Mouse (Mus musculus) embryo, embryonic 11.5 days (tissue): Measurements from ENCODE around the gene Palm2.

ENCODE experiments used
- DNase-seq: peaks from one replicate; pipeline ENCODE4 v3.0.0-alpha.2; 2012; ENCODE audit warnings: low read depth, low spot score

Gene Palm2

DNA sequence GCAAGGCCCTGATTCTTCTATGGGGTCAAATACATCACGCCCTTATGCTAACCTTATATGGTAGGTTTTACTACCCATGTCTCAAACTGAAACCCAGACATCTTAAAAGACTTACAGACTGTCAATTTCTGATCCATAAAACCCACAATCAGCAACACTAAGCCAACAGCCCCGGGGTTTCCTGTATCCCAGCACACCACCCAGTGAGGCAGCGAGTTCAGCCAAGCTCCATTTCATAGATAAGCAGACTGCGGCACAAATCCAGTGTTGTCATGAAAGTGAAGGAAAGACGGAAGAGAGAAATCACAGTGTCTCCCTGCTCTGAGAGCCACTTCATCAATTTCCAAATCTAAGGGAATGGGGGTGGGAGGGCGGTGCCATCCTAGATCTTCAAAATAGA is 184.7 kb downstream of the Palm2 start:
- DNase-seq = no peak

DNA sequence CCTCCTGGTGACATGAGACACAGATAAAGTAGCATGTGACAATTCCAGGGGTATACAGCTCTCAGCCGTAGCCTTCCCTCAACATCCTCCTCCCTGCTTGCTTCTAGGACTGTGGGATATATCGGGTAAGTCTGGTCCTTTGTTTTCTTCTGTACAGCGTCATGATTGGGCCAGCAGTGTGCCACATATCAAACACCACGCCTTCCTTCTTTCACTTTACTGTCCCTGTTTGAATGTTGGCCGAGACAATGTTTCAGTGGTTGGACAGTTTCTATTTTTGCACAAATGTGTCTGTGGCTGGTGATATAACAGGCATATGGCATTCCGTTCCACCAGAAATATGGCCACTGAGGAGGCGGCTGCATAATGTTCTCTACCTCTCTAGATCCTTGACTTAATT is 188.8 kb downstream of the Palm2 start:
- no peak for DNase-seq

DNA sequence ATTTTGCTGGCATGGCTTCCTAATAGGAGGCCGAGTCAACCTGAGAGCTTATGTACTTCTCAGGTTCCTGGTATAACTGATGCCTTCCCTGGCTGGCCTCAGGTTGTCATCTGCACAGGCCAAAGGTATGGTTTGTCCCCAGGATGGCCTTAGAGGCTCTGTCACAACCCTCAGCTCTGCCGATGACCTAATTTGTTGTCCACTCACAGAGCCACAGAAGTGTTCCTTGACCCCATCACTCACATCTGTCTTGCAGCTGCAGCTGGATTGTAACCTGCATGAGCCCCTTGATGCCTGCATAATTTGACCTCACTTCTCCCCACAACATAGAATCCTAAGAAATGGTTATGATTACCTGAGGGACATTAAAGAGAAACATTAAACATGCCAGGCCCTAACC is 190.8 kb downstream of the Palm2 start:
- DNase-seq = no peak

DNA sequence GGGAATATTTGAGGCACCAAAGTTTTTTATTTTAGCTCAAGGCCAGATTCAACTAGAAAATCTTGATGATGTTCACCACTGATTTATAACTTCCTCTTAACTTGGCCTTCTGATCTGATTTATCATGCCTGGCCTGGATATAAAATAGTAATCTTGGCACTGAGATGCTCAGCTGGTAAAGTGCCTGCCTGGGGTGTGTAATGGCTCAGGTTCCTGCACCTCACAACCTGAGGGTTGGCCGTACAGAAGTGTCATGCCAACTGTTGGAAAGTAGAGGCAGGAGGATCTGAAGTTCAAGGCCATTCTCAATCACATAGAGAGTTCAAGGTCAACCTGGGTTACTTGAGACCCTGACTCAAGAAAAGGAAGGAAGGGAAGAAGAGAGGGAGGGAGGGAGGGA is 191.3 kb downstream of the Palm2 start:
- DNase-seq = no peak

DNA sequence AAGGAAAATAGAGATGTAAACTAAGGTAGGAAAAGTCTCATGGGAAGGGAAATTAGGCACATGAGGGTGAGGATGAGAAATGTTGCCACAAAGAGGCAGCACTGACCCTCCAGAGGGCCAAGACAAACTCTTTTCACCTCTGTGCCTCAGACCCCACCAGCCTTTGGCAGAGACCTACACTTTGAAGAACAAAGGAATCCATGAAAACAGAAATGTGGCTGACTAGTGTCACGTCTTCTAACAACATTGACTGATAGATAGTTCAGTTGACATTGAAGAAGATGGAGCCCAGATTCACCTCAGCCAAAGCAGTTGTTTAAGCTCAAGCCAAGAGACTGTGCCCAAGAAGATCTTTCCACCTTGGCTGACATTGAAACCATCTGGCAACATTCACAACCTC is 191.7 kb downstream of the Palm2 start:
- DNase-seq = no peak

DNA sequence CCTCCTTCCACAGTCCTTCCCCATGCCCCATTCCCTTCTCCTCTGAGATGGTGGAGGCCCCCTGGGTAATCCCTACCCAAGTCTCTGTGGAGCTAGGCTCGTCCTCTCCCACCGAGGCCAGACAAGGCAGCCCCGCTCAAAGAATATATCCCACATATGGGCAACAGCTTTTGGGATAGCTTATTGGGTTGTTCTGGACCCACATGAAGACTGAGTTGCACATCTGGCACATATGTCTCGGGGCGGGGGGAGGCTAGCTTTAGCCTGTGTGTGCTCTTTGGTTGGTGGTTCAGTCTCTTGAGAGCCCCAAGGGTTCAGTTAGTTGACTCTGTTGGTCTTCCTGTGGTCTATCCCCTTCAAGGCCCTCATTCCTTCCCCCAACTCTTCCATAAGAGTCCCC is 192.9 kb downstream of the Palm2 start:
- no peak for DNase-seq

DNA sequence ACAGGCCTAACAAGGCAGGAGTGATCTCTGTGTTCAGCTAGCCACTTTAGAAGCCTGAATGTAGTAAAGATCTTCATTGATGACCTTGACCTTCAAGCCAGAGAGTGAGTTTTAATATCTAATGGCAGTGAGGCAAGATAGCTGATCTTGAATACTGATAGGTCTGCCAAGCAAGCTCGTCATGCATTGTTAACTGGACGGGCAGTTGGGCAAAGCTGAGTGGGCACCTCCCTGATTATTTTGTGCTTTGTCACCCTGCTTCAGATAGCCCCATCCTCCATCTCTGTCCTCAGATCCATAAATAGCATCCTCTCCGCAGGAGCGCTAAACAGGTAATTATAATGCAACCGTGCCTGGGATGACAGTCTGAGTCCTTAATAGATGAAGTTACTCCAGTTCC is 198.3 kb downstream of the Palm2 start:
- no peak for DNase-seq

DNA sequence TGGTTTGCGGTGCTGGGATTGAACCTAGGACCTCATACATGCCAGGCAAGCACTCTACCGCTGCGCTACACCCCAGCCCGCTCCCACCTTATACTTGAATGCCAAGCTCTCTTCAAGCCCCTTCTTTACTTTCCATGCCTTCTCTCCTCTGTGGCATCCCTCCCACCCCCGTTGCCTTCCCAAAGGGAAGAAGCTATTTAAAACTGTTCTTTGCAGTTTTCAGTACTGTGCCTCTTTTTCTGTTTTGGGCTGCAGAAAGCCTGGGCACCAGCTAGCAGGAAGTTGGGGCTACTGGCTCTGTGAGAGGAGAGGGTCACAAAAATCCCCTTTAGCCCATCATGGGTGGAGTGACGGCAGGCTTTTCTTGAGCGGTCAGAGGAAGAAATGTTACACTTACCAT is 199.0 kb downstream of the Palm2 start:
- DNase-seq = no peak

DNA sequence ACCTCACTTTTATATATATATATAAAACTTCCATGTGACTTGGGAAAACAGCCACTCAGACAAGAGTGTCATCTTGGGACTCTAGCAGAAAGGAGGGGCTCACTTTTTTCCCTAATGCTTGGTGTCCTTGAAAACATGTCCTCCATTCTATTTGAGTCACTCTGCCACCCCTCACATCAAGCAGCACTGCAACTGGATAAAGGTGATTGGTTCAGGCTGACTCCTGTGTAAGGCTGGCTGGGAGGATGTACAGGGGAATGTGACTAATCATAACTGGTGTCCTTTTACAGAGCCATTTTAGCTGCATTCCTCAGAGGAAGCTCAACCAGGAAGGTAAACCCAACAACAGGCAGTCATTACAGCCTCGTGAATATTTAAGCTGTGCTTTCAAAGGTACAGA is 200.9 kb downstream of the Palm2 start:
- no peak for DNase-seq

DNA sequence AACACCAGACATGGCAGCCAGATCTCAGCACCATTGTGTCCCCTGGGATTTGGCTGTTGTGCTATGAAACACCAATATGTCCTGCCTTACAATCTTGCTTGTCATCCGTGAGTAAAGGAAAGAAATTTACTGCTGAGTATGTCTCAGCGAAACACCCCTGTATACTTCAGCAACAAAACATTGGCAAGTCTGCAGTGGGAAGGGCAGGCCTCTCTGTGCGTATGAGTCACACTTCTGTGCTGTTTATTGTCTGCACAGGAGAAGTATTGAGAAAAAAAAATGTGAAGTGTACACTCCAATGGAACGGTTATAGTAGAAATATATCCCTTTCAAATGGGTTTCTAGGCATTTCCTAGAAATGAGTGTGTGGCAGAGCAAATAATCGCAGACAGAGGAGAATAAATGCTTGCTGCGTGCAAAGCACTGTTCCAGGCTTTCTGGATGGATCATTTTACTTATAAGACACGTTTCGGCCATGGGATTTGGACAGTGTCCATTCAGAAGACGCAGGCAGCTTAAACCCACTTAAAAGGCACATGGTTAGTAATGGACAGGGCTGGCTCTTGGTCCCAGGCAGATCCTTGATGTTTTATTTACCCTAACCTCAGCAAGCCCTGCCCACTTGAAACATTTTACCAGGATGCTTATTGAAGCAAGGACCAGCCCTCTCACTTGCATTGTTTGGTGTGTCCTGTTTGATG is 202.9 kb downstream of the Palm2 start:
- DNase-seq = no peak

DNA sequence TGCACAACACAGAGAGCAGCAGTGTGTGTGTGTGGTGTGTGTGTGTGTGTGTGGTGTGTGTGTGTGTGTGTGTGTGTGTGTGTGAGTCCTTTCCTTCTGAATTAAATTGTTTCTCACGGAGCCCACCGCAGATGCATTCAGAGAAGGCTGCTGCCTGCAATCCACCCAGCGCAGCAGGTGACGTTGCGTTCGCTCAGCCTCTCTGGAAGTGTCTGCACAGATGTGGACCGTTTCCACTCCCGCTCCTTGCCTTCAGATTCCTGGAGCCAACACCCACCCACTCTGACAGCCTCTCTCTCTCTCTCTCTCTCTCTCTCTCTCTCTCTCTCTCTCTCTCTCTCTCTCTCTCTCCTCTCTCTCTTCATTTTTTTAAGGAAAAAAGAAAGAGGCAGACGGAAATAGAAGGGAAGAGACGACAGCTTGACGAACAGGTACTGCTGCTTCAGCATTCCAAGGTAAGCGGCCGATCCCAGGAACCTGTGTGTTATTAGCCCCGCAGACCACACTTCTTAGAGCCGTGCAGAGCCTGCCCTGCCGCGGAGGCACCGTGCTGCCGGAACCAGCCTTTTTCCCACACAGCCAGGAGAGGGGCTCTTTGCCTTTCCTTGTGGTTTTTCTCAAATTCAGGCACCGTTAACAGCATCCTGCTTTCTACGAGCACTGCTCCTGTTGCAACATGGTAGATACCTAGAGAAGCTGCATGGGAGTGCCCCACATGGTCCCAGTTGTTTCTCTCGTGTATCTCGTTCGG is 203.8 kb downstream of the Palm2 start:
- DNase-seq = no peak

DNA sequence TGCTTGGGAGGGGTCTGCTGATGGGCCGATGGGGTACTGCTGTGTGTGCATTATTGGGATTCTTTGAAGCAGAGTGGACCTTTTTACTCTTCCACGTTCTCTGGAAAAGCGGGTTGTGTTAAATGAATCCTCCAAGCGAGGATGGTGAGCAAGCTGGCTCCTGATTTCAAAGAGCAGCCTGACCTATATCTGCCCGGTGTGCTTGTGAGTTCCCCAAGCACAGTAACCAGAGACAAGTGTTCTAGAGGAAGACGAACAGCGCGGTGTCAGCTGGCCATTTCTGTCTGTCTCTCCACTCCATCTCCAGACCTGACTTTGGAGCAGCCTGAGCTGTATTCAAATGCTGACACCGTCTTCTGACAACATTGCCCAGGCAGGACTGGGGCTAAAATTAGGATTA is 204.9 kb downstream of the Palm2 start:
- no peak for DNase-seq

DNA sequence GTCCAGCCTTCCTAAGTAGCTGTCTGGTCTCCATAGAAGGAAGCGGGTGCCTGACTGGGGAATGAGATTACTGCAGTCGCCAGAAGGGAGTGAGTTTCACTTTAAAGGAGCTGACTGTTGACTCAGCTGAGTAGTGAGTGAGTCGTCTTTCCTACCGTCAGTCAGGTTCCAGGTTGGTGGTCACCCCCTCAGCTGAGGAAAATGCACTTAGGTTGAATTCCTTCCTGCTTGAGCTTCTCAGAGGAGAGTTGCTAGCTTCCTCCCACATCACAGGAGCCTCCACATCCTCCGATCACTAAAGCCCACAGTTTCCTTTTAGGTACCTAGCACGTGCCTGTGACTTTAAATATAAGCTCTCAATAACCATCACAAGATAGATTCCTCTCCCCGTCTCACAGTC is 206.2 kb downstream of the Palm2 start:
- no peak for DNase-seq

DNA sequence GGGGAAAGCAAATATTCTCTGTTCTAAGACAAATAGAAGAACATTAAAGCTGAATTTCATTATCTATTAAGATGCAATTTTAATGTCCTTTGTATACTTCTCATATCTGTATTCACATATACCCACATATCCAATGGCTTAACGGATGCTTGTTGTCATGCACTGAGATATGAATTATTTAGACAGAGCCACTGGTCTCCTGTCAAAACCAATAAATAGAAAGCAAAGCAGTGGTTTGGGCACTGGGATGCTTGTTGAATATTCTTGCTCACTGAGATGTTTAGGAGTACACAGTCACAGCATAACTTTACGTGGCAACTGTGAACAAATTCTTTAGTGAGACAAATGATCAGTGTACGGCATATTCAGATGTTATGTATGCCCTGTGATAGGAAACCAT is 206.9 kb downstream of the Palm2 start:
- DNase-seq = no peak

DNA sequence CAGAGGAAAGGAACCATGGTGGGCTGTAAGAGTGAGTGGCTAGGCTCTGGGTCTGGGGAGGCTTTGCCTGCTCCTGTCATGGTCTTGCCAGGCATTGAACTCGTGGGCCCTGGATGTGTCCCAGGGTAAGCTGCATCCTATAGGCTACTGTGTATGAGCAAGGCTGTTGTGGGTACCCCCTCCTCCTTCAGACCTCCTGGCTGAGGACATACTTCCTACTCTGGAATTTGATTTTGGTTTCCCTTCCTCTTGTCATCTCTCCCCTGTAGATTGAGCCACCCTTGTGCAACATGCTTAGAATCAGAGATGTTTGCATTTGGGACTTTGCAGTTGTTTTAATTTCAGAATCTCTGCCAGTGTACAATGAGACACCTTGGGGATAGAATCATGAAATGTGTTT is 216.9 kb downstream of the Palm2 start:
- no peak for DNase-seq

DNA sequence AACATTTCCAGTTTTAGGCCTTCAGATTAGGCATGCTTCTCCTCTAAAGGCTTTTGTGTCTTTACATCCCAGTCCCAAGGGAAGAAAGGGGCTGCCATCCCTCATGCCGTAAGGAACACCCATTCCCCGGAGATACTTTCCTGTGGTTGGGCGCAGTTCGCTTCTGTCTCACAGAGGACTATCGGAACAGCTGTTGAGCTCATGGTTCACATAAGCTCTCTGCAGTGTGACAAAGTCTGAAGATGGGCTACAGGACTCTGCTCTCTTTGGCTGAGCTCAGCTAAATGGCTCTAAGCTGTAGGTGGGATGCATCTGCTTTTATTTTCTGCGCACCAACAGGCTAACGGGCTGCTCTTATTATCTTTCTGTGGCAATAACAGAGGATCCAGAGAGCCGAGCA is 217.5 kb downstream of the Palm2 start:
- no peak for DNase-seq

DNA sequence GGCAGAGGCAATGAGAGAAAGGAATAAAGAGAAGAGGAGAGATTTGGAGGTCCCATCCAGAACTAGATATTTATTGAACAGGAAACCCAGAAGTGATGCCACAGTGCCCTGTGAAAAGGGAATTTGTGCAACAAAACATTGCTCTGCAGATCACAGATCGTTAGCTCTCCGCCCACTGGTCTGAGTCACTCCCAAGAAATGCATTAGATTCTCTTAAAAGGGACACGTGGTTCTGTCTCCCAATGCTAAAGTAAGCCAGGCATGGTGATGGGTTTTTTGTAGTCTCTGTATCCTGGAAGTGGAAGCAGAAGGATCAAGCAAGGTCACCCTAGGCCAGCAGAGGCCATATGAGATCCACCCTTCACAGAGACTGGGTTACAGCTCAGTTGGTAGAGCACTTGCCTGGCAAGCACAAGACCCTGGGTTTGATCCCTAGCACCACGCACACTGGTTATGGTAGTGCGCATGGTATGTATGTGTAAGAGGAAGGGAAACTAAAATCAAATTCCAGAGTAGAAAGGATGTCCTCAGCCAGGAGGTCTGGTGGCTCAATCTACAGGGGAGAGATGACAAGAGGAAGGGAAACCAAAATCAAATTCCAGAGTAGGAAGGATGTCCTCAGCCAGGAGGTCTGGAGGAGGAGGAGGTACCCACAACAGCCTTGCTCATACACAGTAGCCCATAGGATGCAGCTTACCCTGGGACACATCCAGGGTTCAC is 218.3 kb downstream of the Palm2 start:
- DNase-seq = no peak

DNA sequence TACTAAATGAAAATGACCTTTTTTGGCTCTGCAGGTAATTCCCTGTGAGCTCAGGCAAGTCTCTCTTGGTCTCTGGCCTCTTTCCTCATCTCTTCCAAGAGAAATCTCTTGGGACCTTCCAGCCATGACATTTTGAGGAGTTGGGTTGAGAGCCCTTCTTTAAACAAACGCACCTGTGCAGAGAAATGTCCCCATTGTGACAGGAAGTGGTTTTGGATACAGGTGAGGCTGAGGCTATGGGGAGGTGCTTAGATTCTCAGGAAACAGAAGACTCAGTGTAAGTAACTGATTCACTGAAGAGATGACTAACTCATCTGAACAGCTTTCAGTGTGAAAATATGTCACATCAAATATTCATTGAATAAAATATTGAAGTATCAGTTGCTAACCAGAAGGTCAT is 221.9 kb downstream of the Palm2 start:
- no peak for DNase-seq

DNA sequence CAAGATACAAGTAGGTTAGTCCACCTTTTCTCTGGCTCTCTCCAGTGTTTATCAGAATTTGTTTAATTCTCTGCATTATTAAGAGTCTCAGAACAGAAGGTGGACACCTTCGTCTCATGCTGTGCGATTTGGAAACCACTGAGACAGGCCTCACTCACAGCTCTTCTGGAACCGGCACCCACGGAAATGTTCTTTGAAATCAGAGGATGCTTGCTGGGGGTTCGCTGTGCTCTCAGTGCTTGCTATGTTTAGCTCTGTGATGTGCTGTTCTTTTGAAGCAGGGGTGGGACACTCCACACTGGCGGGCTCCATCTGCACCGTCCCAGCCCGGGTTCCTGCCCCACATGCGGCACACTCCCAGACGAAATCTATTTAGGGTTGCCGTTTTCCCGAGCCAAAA is 222.3 kb downstream of the Palm2 start:
- DNase-seq = no peak

DNA sequence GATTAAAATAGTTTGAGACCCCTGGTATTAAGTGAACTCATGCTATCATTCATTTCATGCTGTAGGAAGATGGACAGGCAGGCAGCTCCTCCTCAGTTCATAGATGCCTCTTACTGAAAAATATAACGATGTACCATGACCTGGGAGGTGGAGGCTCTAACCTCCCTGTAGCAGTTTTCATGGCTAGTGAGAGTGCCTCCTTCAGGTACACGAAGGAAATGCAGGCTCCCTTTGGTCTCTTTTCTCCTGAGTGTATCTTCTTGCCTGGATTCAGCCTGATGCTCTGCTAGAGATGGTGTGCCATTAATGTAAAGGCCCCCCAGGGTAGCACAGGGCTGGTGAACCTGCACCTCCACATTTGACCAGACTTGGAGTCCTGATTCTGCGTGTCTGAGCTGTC is 222.8 kb downstream of the Palm2 start:
- no peak for DNase-seq

DNA sequence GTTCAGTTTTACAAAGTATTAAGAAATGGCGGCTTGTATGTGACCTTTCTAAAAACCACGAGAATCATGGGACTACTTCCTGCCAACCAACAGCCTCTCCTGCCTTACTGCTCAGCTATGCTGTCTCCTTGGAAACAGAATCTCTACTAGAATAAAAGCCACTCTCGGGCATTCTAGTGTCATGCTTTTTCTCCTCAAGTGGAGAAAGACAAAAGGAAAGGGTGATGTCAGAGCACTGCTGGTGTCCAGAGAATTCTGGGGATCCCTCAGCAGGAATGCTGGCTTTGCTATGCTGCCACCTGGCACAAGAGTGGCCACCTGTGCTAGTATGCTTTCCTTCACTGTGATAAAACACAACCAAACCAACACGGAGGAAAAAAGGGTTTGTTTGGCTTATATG is 226.4 kb downstream of the Palm2 start:
- no peak for DNase-seq

DNA sequence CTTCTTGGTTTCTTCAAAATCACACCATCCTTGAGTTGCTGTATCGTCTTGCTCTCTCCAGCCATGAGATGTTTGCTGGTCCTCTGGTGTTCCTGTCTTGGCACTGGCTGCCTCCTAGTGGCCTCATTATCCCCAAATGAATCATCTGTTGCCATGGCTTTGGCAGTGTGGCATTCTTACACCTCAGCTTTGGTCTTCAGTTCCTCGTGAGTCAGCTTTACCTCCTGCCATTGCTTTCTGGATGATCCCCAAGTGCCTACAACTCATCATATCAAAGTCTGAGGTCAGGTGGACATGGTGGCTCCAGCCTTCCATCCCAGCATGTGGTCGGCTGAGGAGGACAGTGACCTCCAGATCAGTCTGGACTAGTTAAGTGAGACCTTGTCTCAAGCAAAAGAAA is 232.1 kb downstream of the Palm2 start:
- no peak for DNase-seq
